Mouse (Mus musculus): ENCODE measurements around the gene Sostdc1. TPM values are rescaled to one million over a fixed set of nuclear protein-coding genes. Genes with fewer than 3 reads are reported as not detected.

Gene Sostdc1
- polyA plus RNA-seq, 1 experiment from 2014 or later, result 202 TPM

Other genes starting within 250 kb of the Sostdc1 start
- 40.4 and 45.4 TPM in 2 replicates for gene Ankmy2, start 157.0 kb upstream of the Sostdc1 start, polyA plus RNA-seq (2015; fragmentation: Nextera tagmentation; extraction: Ambion mirVana)
- 243 and 276 TPM in 2 replicates for gene Bzw2, start 156.1 kb upstream of the Sostdc1 start, polyA plus RNA-seq (2015; fragmentation: Nextera tagmentation; extraction: Ambion mirVana)
- not detected in 2 replicates for gene Lrrc72, start 60.7 kb upstream of the Sostdc1 start, polyA plus RNA-seq (2015; fragmentation: Nextera tagmentation; extraction: Ambion mirVana)
- gene Ispd, start 67.3 kb downstream of the Sostdc1 start, polyA plus RNA-seq (2015; fragmentation: Nextera tagmentation; extraction: Ambion mirVana), result 12.6 and 12.7 TPM in 2 replicates
- 1.8 and 2.6 TPM in 2 replicates for gene D630036H23Rik, start 68.0 kb downstream of the Sostdc1 start, polyA plus RNA-seq (2015; fragmentation: Nextera tagmentation; extraction: Ambion mirVana)